Mouse (Mus musculus) limb, embryonic 14.5 days (tissue): ENCODE results near the gene Ksr2. TPM values are rescaled to one million over a fixed set of nuclear protein-coding genes. Genes with fewer than 3 reads are reported as not detected.

Experiments used
- ATAC-seq: fragments of 200-750 bp; cut with Nextera tagmentation; 2 replicates; pipeline ENCODE4 v1.8.0; 2017; ENCODE audit warnings: low read depth, moderate number of reproducible peaks, moderate TSS enrichment; ENCODE audit not compliant: low FRiP score
- DNase-seq: peaks from one replicate; pipeline ENCODE4 v3.0.0-alpha.2; 2015; ENCODE audit warnings: low spot score
- H3K27ac ChIP-seq: fragments of 300-500 bp; sonication (generic); replicated peaks from 2 replicates; pipeline ENCODE4 v1.5.1; 2014; ENCODE audit warnings: low read depth, mild to moderate bottlenecking, low read length, moderate library complexity, mixed read lengths
- H3K27me3 ChIP-seq: fragments of 300-500 bp; sonication (generic); 2 replicates; pipeline ENCODE4 v1.6.1; 2014; ENCODE audit warnings: low read length, mixed read lengths; ENCODE audit not compliant: control insufficient read depth, insufficient read depth
- H3K36me3 ChIP-seq: fragments of 300-500 bp; sonication (generic); 2 replicates; pipeline ENCODE4 v1.6.1; 2014; ENCODE audit warnings: mild to moderate bottlenecking, low read length, moderate library complexity, mixed read lengths; ENCODE audit not compliant: control insufficient read depth, insufficient read depth
- H3K4me1 ChIP-seq: fragments of 300-500 bp; sonication (generic); 2 replicates; pipeline ENCODE4 v1.6.1; 2014; ENCODE audit warnings: antibody characterized with exemption, low read length, mixed read lengths; ENCODE audit not compliant: control insufficient read depth, insufficient read depth
- H3K4me2 ChIP-seq: fragments of 300-500 bp; sonication (generic); replicated peaks from 2 replicates; pipeline ENCODE4 v1.6.1; 2014; ENCODE audit warnings: low read depth, mild to moderate bottlenecking, low read length, moderate library complexity; ENCODE audit not compliant: severe bottlenecking
- H3K4me3 ChIP-seq: fragments of 300-500 bp; sonication (generic); replicated peaks from 2 replicates; pipeline ENCODE4 v1.5.1; 2014; ENCODE audit warnings: low read length
- H3K9ac ChIP-seq: fragments of 300-500 bp; sonication (generic); 2 replicates; pipeline ENCODE4 v1.6.1; 2014; ENCODE audit warnings: mild to moderate bottlenecking, low read depth, low read length, moderate library complexity; ENCODE audit not compliant: severe bottlenecking
- H3K9me3 ChIP-seq: fragments of 300-500 bp; sonication (generic); 2 replicates; pipeline ENCODE4 v1.6.1; 2016; ENCODE audit warnings: low read length; ENCODE audit not compliant: control insufficient read depth
- POLR2A ChIP-seq: fragments of 200-500 bp; IDR thresholded peaks from 2 replicates; pipeline ENCODE4 v1.8.0; 2012; ENCODE audit warnings: inconsistent platforms, mild to moderate bottlenecking, moderate library complexity, borderline replicate concordance; ENCODE audit not compliant: insufficient read depth, insufficient read length; ENCODE audit errors: extremely low read depth
- WGBS: fragments of 180-500 bp; shearing (Covaris S2); extraction: QIAGEN DNeasy Blood & Tissue Kit; methylation state at CpG from one replicate; pipeline ENCODE4 v1.1.7; 2014; 5-methylcytosine and 5-hydroxymethylcytosine counted together
- polyA plus RNA-seq, 2 experiments: library from polyadenylated mRNA; depleted of rRNA in 1 of 2; stranded (reverse) in 1 of 2; unstranded in 1 of 2; fragments of >200 nt; fragmentation: Nextera tagmentation in 1 of 2; extraction: Ambion mirVana in 1 of 2; gene quantifications; 2 replicates each; pipeline versions ENCODE4 v1.2.1 to v1.2.3; 2012 to 2014

The Ksr2 gene
- polyA plus RNA-seq, 2 experiments: 0.08 to 0.13 TPM

DNA sequence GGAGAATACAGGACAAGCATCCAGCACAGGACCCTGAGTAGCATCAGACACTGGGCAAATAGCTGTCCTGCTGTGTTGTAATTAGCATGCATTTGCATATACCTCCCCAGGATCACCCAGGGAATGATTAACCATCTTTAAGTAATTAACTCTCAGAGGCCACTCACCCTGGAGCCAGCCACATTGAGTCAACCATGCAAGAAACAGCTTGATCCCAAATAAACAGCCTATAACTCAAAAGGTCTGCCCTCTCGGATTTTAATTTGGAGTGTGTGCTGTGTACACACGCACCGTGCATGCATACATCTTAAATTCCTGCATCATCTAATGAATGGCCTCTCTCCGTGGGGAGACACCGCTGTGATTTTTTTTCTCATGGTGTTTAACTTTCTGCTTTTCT is 335.6 kb downstream of the Ksr2 start:
- DNase-seq (no peak), ATAC-seq (no peak)
- no peak for TF ChIP-seq POLR2A
- Histone ChIP-seq H3K27ac (no peak overlapping the region), H3K9me3 (no peaks in the 10 kb centered on the region), H3K4me2 (no peak overlapping the region), H3K36me3 (no peaks in the 10 kb centered on the region), H3K4me1 (no peaks in the 10 kb centered on the region), H3K27me3 (no peaks in the 10 kb centered on the region), H3K9ac (no peak overlapping the region), H3K4me3 (no peak overlapping the region)
- WGBS: 14% methylated on average over 5 of the region's 5 CpGs

DNA sequence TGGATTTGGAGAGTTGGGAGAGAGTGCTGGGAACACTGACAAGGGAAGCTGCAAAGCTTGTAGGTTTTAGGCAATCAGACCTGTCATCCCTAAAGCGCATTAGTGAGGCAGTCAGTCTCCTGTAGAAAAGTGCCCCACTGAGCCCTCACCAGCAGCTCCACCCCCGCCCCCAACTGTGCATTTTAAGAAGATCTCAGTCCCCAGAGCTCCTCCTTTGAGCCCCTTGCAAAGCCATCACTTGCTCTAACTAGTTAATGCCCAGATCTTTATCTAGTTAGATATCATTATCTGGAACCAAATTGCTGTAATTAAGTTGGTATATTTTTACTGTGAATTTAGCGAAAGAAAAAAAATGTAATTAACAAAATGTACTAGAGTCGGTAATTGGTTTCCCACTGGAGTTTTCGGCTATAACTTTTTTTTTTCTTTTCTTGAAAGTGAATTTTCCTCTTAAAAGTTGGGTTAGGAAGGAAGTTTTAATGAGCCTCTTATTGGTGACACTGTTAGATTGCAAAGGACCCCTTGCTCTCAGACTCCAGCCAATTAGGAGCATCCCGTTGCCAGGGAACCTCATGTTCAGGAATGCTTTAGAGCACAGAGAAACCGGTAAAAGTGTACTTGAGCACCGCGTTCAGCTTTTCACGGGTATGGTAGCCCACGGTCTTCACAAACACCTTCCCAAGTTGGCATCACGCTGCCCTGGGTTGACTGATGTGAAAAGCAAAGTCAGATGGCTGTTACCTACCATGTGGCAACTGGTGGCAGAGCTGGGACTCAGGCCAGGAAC is 344.1 kb downstream of the Ksr2 start:
- Histone ChIP-seq H3K9me3 (no peaks in the 10 kb centered on the region), H3K36me3 (no peaks in the 10 kb centered on the region), H3K4me2 (no peak overlapping the region), H3K4me3 (no peak overlapping the region), H3K4me1 (no peaks in the 10 kb centered on the region), H3K27ac (no peak overlapping the region), H3K27me3 (no peaks in the 10 kb centered on the region), H3K9ac (no peak overlapping the region)
- TF ChIP-seq POLR2A: no peak
- WGBS: 31% methylated on average over 12 of the region's 12 CpGs
- DNase-seq: no peak
- ATAC-seq: no peak

DNA sequence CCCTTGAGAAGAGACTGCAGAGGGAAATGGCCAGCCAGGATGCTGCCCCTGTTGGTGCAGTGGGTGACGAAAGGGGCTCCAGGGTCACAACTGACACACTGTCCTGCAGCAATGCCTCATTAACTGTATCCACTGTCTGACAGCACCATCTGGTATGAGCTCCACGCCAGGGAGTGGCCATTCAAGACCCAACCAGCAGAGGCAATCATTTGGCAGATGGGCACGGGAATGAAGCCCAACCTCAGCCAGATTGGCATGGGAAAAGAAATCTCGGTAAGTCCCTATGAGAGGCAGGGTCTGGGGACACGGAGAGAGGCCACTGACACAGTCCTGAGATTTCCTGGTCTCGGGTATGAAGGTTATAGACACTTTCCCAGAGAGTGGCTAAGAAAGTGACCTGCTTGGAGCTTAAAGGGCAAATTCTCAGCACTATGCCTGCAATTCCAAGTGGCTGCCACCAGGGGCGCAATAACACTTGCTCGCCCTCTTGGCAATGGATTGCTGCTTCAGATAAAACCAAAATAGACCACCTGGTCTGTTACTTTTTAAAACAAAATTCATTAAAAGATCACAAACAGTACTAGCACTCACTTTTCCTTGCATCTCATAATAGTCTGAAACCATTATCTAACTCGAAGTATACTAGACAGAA is 347.5 kb downstream of the Ksr2 start:
- DNase-seq (no peak), ATAC-seq (no peak)
- H3K27me3 ChIP-seq: no peaks in the 10 kb centered on the region
- no peak overlapping the region for H3K4me2 ChIP-seq
- no peak for TF ChIP-seq POLR2A
- no peak overlapping the region for H3K9ac ChIP-seq
- H3K27ac ChIP-seq: no peak overlapping the region
- no peaks in the 10 kb centered on the region for H3K4me1 ChIP-seq
- no peaks in the 10 kb centered on the region for H3K9me3 ChIP-seq
- 77% methylated on average over 9 of the region's 9 CpGs for WGBS
- no peak overlapping the region for H3K4me3 ChIP-seq
- no peaks in the 10 kb centered on the region for H3K36me3 ChIP-seq

DNA sequence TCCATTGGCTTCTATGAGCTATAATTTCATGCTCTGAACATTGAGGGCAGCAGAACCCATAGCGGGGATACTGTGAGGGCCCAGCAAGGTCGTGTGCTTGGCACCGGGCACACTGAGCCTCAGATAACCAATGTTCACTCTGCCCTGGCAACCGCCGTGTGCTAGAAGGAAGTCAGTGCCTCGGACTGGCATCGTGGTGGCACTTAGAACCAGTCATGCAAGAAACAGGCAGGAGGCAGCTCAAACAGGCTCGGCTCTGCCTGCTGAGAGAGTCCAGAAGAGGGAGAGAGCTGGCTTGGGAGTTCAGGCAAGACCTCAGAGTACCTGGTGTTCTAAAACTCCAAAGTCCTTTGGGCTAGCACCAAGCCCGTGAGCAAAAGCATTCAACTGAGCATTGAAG is 350.7 kb downstream of the Ksr2 start:
- no peak for ATAC-seq
- Histone ChIP-seq H3K4me1 (no peaks in the 10 kb centered on the region), H3K9ac (no peak overlapping the region), H3K9me3 (no peaks in the 10 kb centered on the region), H3K27me3 (no peaks in the 10 kb centered on the region), H3K36me3 (no peaks in the 10 kb centered on the region), H3K4me3 (no peak overlapping the region), H3K27ac (no peak overlapping the region), H3K4me2 (no peak overlapping the region)
- no peak for DNase-seq
- WGBS: 85% methylated on average over 9 of the region's 9 CpGs
- TF ChIP-seq POLR2A: no peak

DNA sequence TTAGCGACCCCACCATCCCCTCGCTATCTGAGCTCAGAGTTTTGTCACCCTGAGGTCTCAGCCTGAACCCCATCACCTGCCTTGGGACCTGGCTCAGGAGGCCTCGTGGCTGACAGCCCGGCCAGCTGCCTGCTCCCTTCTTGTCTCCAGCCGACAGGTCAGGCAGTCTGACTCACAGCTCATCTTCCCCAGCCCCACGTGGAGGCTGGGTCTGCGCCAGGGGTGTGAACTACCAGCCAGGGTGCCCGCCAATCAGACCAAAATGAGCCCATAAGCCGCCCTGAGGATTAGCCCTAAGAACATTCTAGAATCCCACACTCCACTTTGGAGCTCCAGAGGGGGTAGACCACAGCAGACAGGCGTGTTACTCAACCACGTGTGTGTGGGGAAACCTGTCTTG is 365.4 kb downstream of the Ksr2 start:
- Histone ChIP-seq H3K9ac (no peak overlapping the region), H3K4me2 (no peak overlapping the region), H3K27ac (no peak overlapping the region), H3K27me3 (no peaks in the 10 kb centered on the region), H3K36me3 (no peaks in the 10 kb centered on the region), H3K4me3 (no peak overlapping the region), H3K9me3 (no peaks in the 10 kb centered on the region), H3K4me1 (peaks cover 8% of the 10 kb centered on the region)
- ATAC-seq (no peak), DNase-seq (no peak)
- WGBS: 57% methylated on average over 11 of the region's 11 CpGs
- no peak for TF ChIP-seq POLR2A
